Mouse (Mus musculus) forebrain, embryonic 14.5 days (tissue): ENCODE measurements around the gene Tmem208. TPM values are rescaled to one million over a fixed set of nuclear protein-coding genes. Genes with fewer than 3 reads are reported as not detected.
"Not testable (repeated sequence)": the region's sequence is repeated elsewhere in the genome, so short reads cannot be mapped to it uniquely, and the experiment has no call there.

ENCODE experiments used
- ATAC-seq: fragments of 200-750 bp; cut with Nextera tagmentation; 2 replicates; pipeline ENCODE4 v1.8.0; 2017; ENCODE audit warnings: mild to moderate bottlenecking, moderate library complexity
- DNase-seq: peaks from one replicate; pipeline ENCODE4 v3.0.0-alpha.2; 2015; ENCODE audit warnings: low spot score
- H3K27ac ChIP-seq: fragments of 300-500 bp; sonication (generic); 2 replicates; pipeline ENCODE4 v1.5.1; 2014; ENCODE audit warnings: low read depth, mild to moderate bottlenecking, control low read depth, low read length, moderate library complexity
- H3K27me3 ChIP-seq: fragments of 300-500 bp; sonication (generic); replicated peaks from 2 replicates; pipeline ENCODE4 v1.6.1; 2014; ENCODE audit warnings: low read length, control low read depth, mixed read lengths; ENCODE audit not compliant: control insufficient read depth, insufficient read depth
- H3K36me3 ChIP-seq: fragments of 300-500 bp; sonication (generic); 2 replicates; pipeline ENCODE4 v1.6.1; 2014; ENCODE audit warnings: low read length, control low read depth; ENCODE audit not compliant: control insufficient read depth, insufficient read depth
- H3K4me1 ChIP-seq: fragments of 300-500 bp; sonication (generic); 2 replicates; pipeline ENCODE4 v1.6.1; 2014; ENCODE audit warnings: antibody characterized with exemption, low read length, control low read depth; ENCODE audit not compliant: control insufficient read depth, insufficient read depth
- H3K4me2 ChIP-seq: fragments of 300-500 bp; sonication (generic); 2 replicates; pipeline ENCODE4 v1.6.1; 2014; ENCODE audit warnings: mild to moderate bottlenecking, control low read depth, low read length
- H3K4me3 ChIP-seq: fragments of 300-500 bp; sonication (generic); 2 replicates; pipeline ENCODE4 v1.5.1; 2014; ENCODE audit warnings: low read depth, low read length, control low read depth
- H3K9ac ChIP-seq: fragments of 300-500 bp; sonication (generic); 2 replicates; pipeline ENCODE4 v1.6.1; 2014; ENCODE audit warnings: mild to moderate bottlenecking, low read length, control low read depth, moderate library complexity
- H3K9me3 ChIP-seq: fragments of 300-500 bp; sonication (generic); replicated peaks from 2 replicates; pipeline ENCODE4 v1.6.1; 2016; ENCODE audit warnings: low read length, control low read depth, mixed read lengths; ENCODE audit not compliant: control insufficient read depth
- WGBS: fragments of 180-500 bp; shearing (Covaris S2); extraction: QIAGEN DNeasy Blood & Tissue Kit; methylation state at CpG from one replicate; pipeline ENCODE4 v1.1.7; 2014; 5-methylcytosine and 5-hydroxymethylcytosine counted together
- polyA plus RNA-seq: library from polyadenylated mRNA; unstranded; fragments of >200 nt; fragmentation: Nextera tagmentation; extraction: Ambion mirVana; gene quantifications from 2 replicates; pipeline ENCODE4 v1.2.1, GENCODE M21; 2014

Gene Tmem208
- polyA plus RNA-seq, 1 experiment from 2014 or later: 141 TPM

GRCm38 (mm10) chr8:105288958-105289732, 37.0 kb upstream of the Tmem208 start:
- peaks cover 22% of the 10 kb centered on the region for H3K4me1 ChIP-seq
- peak overlapping the region; percentile 67 for H3K4me2 ChIP-seq
- H3K9me3 ChIP-seq: no peaks in the 10 kb centered on the region
- peak overlapping the region; percentile 92 for H3K27ac ChIP-seq
- H3K36me3 ChIP-seq: peaks cover 9% of the 10 kb centered on the region
- H3K27me3 ChIP-seq: peaks cover 5% of the 10 kb centered on the region
- ATAC-seq (peak; percentile 93), DNase-seq (peak; percentile 98)
- peak overlapping the region; percentile 69 for H3K9ac ChIP-seq
- peak overlapping the region; percentile 50 for H3K4me3 ChIP-seq
- under 1% methylated on average over 53 of the region's 53 CpGs for WGBS

DNA sequence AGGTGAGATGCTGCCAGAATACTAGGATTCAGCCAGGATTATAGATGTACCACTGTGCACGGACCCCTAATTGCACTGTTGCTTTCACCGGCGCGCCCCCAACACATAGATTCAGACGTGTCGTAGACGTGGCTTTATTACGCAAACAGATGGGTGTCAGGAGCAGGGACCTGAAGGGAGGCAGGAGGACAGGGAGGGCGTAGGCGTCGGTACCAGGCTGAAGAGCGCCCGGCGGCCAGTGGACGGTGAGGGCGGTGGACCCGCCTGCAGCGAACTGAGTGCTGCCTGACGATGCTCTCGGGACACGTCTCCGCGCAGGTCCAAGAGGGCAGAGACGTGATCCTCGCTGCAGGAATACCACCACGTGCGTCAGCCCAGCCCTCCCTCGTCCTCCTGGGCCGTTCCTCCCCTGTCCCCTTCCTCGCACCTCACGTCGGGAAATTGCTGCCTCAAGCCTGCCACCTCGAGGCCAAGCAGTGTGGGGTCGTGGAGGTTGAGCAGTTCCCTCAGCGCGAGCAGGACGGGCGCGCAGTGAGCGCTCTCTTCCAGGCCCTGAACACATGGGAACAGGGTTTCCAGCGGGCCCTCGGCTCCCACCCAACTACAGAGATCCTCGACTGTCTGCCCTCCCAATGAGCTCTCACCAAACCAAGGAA, 36.2 kb upstream of the Tmem208 start, which contains the start of gene 4931428F04Rik:
TSS of gene 4931428F04Rik (minus strand) at position 60 of the 656 bp plus-strand sequence.
- Histone ChIP-seq H3K4me3 (peak within 1 kb of the TSS; percentile 50), H3K4me2 (peak within 1 kb of the TSS; percentile 67), H3K9ac (peak within 1 kb of the TSS; percentile 69), H3K9me3 (no peaks in the 10 kb centered on the region), H3K4me1 (peaks cover 22% of the 10 kb centered on the region), H3K27me3 (peaks cover 5% of the 10 kb centered on the region), H3K27ac (peak within 1 kb of the TSS; percentile 92), H3K36me3 (peaks cover 6% of the 10 kb centered on the region)
- under 1% methylated on average over 41 of the region's 43 CpGs for WGBS
- peak; percentile 68 for DNase-seq
- ATAC-seq: peak; percentile 38

GRCm38 (mm10) chr8:105290554-105291314, 35.4 kb upstream of the Tmem208 start:
- ATAC-seq (no peak), DNase-seq (peak; percentile 84)
- peaks cover 22% of the 10 kb centered on the region for H3K4me1 ChIP-seq
- 6% methylated on average over 31 of the region's 31 CpGs for WGBS
- H3K36me3 ChIP-seq: no peaks in the 10 kb centered on the region
- H3K9me3 ChIP-seq: no peaks in the 10 kb centered on the region
- H3K9ac ChIP-seq: peak overlapping the region; percentile 69
- no peak overlapping the region for H3K27ac ChIP-seq
- peaks cover 5% of the 10 kb centered on the region for H3K27me3 ChIP-seq
- H3K4me3 ChIP-seq: peak overlapping the region; percentile 50
- peak overlapping the region; percentile 67 for H3K4me2 ChIP-seq

DNA sequence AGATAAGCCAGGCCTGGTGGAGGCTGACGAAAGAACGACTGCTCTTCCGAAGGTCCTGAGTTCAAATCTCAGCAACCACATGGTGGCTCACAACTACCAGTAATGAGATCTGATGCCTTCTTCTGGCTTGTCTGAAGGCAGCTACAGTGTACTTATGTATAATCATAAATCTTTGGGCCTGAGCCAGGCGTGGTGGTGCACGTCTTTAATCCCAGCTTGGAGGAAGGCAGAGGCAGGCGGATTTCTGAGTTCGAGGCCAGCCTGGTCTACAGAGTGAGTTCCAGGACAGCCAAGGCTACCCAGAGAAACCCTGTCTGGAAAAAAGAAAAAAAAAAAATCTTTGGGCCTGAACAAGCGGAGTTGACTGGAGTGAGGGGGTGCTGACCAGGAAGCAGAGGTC, 34.8 kb upstream of the Tmem208 start:
- H3K4me3 ChIP-seq, H3K27ac ChIP-seq, H3K9me3 ChIP-seq, H3K4me2 ChIP-seq, DNase-seq, H3K9ac ChIP-seq, H3K27me3 ChIP-seq, ATAC-seq, H3K36me3 ChIP-seq: not testable (repeated sequence)
- H3K4me1 ChIP-seq: peaks cover 17% of the 10 kb centered on the region
- WGBS: 86% methylated on average over 8 of the region's 8 CpGs

DNA sequence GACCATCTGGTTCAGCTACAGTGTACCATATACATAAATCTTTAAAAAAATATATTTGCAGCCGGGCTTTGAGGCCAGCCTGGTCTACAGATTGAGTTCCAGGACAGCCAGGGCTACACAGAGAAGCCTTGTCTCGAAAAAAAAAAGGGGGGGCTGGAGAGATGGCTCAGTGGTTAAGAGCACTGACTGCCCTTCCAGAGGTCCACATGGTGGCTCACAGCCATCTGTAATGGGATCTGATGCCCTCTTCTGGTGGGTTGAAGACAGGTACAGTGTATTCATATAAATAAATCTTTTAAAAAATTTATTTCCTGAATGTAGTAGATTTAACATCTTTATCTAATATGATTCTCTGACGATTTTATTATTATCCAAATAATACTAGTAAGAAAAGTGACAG, 34.4 kb upstream of the Tmem208 start:
- H3K9me3 ChIP-seq, ATAC-seq, DNase-seq, H3K36me3 ChIP-seq, H3K4me3 ChIP-seq, H3K9ac ChIP-seq, H3K4me2 ChIP-seq, H3K27me3 ChIP-seq, H3K27ac ChIP-seq: not testable (repeated sequence)
- WGBS: 73% methylated on average over 3 of the region's 3 CpGs
- H3K4me1 ChIP-seq: peaks cover 17% of the 10 kb centered on the region

GRCm38 (mm10) chr8:105292471-105292870, 33.7 kb upstream of the Tmem208 start:
- H3K36me3 ChIP-seq: no peaks in the 10 kb centered on the region
- DNase-seq (no peak), ATAC-seq (no peak)
- H3K9me3 ChIP-seq: no peaks in the 10 kb centered on the region
- no peak overlapping the region for H3K9ac ChIP-seq
- H3K4me1 ChIP-seq: peaks cover 16% of the 10 kb centered on the region
- 86% methylated on average over 7 of the region's 7 CpGs for WGBS
- no peak overlapping the region for H3K27ac ChIP-seq
- peaks cover 5% of the 10 kb centered on the region for H3K27me3 ChIP-seq
- H3K4me3 ChIP-seq: no peak overlapping the region
- H3K4me2 ChIP-seq: no peak overlapping the region

DNA sequence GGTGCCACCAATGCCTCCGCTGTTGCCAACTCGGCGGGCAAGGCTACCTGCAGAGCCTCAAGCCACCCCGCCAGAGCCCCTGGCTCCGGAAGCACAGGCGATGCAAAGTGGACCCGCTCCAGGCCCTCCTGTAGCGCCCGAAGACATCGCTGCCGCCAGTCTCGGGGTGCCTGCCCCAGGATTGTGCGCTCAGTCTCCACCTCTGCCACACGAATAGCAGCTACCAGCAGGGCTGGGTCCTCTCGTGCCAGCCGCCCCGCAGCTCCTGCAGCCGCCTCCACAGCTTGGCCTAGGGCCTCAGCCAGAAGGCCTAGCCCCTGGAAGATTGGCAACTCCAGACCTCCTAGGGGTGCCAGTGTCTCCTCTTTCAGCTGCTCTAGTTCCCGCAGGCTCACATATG, 32.7 kb upstream of the Tmem208 start:
- no peak overlapping the region for H3K9ac ChIP-seq
- H3K36me3 ChIP-seq: no peaks in the 10 kb centered on the region
- H3K4me3 ChIP-seq: no peak overlapping the region
- ATAC-seq (no peak), DNase-seq (no peak)
- H3K27ac ChIP-seq: no peak overlapping the region
- no peaks in the 10 kb centered on the region for H3K9me3 ChIP-seq
- peaks cover 5% of the 10 kb centered on the region for H3K27me3 ChIP-seq
- H3K4me2 ChIP-seq: no peak overlapping the region
- 74% methylated on average over 19 of the region's 19 CpGs for WGBS
- H3K4me1 ChIP-seq: peaks cover 15% of the 10 kb centered on the region

DNA sequence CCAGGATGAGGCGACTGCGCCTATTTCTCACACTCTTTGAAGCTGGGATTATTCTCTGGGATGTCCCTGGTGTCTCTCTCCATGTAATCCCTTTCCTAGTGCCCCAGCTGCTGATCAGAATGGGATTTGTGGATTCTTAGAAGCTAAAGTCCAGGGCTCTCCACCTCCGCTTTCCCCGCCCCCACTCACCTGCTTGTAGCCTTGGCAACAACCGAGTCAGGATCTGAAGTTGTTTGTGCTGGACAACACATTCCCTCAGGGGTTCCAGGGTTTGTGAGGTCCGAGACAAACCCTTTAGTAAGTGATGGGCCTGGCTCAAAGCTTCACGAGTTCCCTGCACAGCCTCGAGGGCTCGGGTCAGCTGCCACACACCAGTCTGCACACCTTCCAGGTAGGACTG, 31.4 kb upstream of the Tmem208 start:
- no peak overlapping the region for H3K27ac ChIP-seq
- H3K36me3 ChIP-seq: peaks cover 12% of the 10 kb centered on the region
- no peak overlapping the region for H3K9ac ChIP-seq
- H3K4me3 ChIP-seq: no peak overlapping the region
- 63% methylated on average over 9 of the region's 9 CpGs for WGBS
- peaks cover 5% of the 10 kb centered on the region for H3K27me3 ChIP-seq
- H3K4me2 ChIP-seq: no peak overlapping the region
- no peaks in the 10 kb centered on the region for H3K9me3 ChIP-seq
- no peak for ATAC-seq
- H3K4me1 ChIP-seq: peaks cover 17% of the 10 kb centered on the region
- DNase-seq: no peak
